12 mouse cellular contexts compared by ENCODE assay signal in the genomic region with DNA sequence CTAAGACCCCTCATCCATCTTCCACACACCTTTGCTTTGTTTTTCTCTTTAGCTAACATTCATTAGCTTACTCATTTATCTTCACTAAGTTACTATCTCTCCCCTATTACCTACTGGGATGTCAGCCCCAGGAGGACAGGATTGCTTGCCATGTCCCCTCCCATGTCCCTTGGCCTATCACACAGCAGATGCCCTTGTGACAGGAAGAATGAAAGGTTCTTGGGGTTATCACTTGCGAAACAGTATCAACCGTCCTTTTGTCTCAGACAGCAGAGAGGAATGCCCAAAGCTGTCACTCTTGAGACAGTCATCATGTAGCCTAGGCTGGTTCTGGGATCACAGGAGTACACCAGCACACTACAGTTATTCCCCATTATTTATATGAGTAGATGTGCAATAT. TPM values are rescaled to one million over a fixed set of nuclear protein-coding genes. Genes with fewer than 3 reads are reported as not detected.
DNase-seq lines count a peak whose midpoint lies in the region; ATAC-seq lines count a peak whose summit lies in the region.
"Had no signal": no experiment of that assay in that cellular context is flagged by ENCODE, and none has a peak within 500 bp of the region (broad histone marks: within the 10 kb centered on the region; RNA-seq: fewer than 3 reads in every experiment).

No protein-coding gene starts in this region.

- peak; percentile 63 for ATAC-seq in common myeloid progenitor, adult 5-6 weeks (replicated peaks; ENCODE audit: low read depth, poor library complexity, severe bottlenecking)
- ATAC-seq in hindbrain, embryonic 15.5 days (ENCODE audit: low FRiP score, low read depth), result no peak
- no peak for ATAC-seq in frontal cortex, adult (ENCODE audit: low TSS enrichment)
- ATAC-seq in activated CD4-positive, CD25-positive, alpha-beta regulatory T cell, adult 4 months, result no peak

- no peaks in the 10 kb centered on the region for H3K36me3 ChIP-seq in hindbrain, embryonic 15.5 days
- no peaks in the 10 kb centered on the region for H3K36me3 ChIP-seq in macrophage (ENCODE audit: inconsistent target)

- peaks cover 65% of the 10 kb centered on the region for H3K4me1 ChIP-seq in hindbrain, embryonic 15.5 days (replicated peaks)

- no peak overlapping the region for H3K4me2 ChIP-seq in hindbrain, embryonic 15.5 days

- H3K9ac ChIP-seq in hindbrain, embryonic 15.5 days, result no peak overlapping the region

- WGBS in hindbrain, embryonic 15.5 days, result 53% methylated on average over 2 of the region's 2 CpGs
- 9% methylated on average over 2 of the region's 2 CpGs for WGBS in macrophage (ENCODE audit: missing documents)

- intact Hi-C loops in heart, postnatal 25 days (cut with DNase I), result no loop called here
- intact Hi-C loops in gastrocnemius, postnatal 36 days (cut with DNase I), result no loop called here

- peak; percentile 62 to 63 for DNase-seq in heart, adult 9 months (ENCODE audit: low spot score in 2 of 2)
- no peak for DNase-seq in heart, postnatal 25 days (ENCODE audit: low spot score)
- DNase-seq in gastrocnemius, postnatal 36 days, result no peak
- DNase-seq: cerebellum, adult 11 months; kidney, postnatal 14 days; left cerebral cortex, postnatal 4 days; right cerebral cortex, adult 18-20 months had no signal

- no peak overlapping the region for H3K4me3 ChIP-seq in hindbrain, embryonic 15.5 days
- no peak overlapping the region for H3K4me3 ChIP-seq in macrophage (ENCODE audit: inconsistent target)

- H3K9me3 ChIP-seq in hindbrain, embryonic 15.5 days, result no peaks in the 10 kb centered on the region

- no peaks in the 10 kb centered on the region for H3K27me3 ChIP-seq in hindbrain, embryonic 15.5 days

- H3K27ac ChIP-seq in hindbrain, embryonic 15.5 days (replicated peaks), result 0 out of 2 replicates have a peak overlapping the region, but pooled peaks have one; percentile 46
- H3K27ac ChIP-seq in macrophage, result peak overlapping the region; percentile 50

- H3K79me2 ChIP-seq in macrophage (ENCODE audit: inconsistent target), result peaks cover 100% of the 10 kb centered on the region

RNA-seq across cellular contexts. Expression of gene Gna12, which starts 35.1 kb away (rescaled TPM):
- 10 to 100 TPM; 89.2 to 97.2 TPM for total RNA-seq in heart, postnatal 25 days (2021)
- 29.5 and 36.4 TPM in 2 replicates for total RNA-seq in common myeloid progenitor, adult 5-6 weeks (2017)
- 62.0 and 70.0 TPM in 2 replicates for polyA plus RNA-seq in hindbrain, embryonic 15.5 days (2015; fragmentation: Nextera tagmentation; extraction: Ambion mirVana)
- total RNA-seq in macrophage (2018; cell fraction: chromatin; rRNA removed), result 10 to 100 TPM in 20 of 26 experiments, 1 to 10 TPM in 6; 5.5 to 38.3 (median 15.9) TPM
- 100 to 1,000 TPM in 13 of 26 experiments, 10 to 100 TPM in 13; 58.7 to 194 (median 95.9) TPM for total RNA-seq in macrophage (2018; cell fraction: cytosol; rRNA removed)
- 10 to 100 TPM; 25.6 to 92.0 (median 47.5) TPM for total RNA-seq in macrophage (2018; cell fraction: nucleus; rRNA removed)
- 97.9 to 155 TPM (median 121 TPM) in 3 replicates for polyA plus RNA-seq in macrophage (2018)
- 10 to 100 TPM; 23.1 to 26.4 TPM for total RNA-seq in gastrocnemius, postnatal 36 days (2021)
- 1 to 10 TPM; 3.9 to 4.6 TPM for polyA plus RNA-seq in activated CD4-positive, CD25-positive, alpha-beta regulatory T cell, adult 4 months (2017; shearing (Covaris generic))

Comparison
In these comparisons a context has a peak if more than half of its experiments do, and no peak if none do; other contexts are left out.
1. DNase-seq: peak in heart, adult 9 months (2 of 2); none in heart, postnatal 25 days (single experiment) and gastrocnemius, postnatal 36 days (0 of 2).